Mouse (Mus musculus): ENCODE measurements around the gene Hist1h4h. TPM values are rescaled to one million over a fixed set of nuclear protein-coding genes. Genes with fewer than 3 reads are reported as not detected.
"Not testable (repeated sequence)": the region's sequence is repeated elsewhere in the genome, so short reads cannot be mapped to it uniquely, and the experiment has no call there.

The Hist1h4h gene
- polyA plus RNA-seq, 2 experiments = 5.5 to 18.2 TPM

DNA sequence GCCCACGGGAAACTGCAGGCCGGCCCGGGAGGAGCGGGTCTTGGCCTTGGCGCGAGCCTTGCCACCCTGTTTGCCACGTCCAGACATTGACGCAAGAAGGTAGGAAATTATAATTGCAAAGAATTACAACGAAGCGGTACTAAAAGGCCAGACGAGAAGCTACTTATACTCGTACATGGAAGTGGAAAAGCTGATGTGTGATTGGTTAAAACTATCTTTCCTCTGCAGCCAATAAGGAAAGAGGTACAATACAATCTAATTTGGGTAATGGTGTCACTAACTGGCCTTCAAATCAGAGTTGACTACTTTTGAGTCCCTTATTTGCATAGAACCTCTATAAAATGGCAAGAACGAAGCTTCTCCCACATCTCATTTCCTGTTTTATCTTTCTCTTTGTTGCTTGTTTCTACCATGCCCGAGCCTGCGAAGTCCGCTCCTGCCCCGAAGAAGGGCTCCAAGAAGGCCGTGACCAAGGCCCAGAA lies 40.2 kb downstream of the Hist1h4h start, which contains the start of the genes Hist1h2ae and Hist1h2bg:
Gene Hist1h2ae (minus strand): TSS at position 199 of the 482 bp plus-strand sequence.
Gene Hist1h2bg (plus strand): TSS at position 375 of the 482 bp plus-strand sequence.
- no peaks in the 10 kb centered on the region for H3K36me3 ChIP-seq (ENCODE audit: control insufficient read depth, insufficient read depth, low read length)
- no peaks in the 10 kb centered on the region for H3K9me3 ChIP-seq (ENCODE audit: control insufficient read depth, low read length)
- H3K27ac ChIP-seq (replicated peaks; ENCODE audit: low read depth, low read length) = peak within 1 kb of the TSS; percentile 93
- WGBS = under 1% methylated on average over 17 of the region's 18 CpGs
- DNase-seq (ENCODE audit: low spot score) (peak; percentile 96), ATAC-seq (ENCODE audit: low FRiP score, low read depth) (peak; percentile 89)
- peak; percentile 33; the same call in 1 of the 2 replicates for TF ChIP-seq POLR2A (IDR thresholded peaks at IDR 0.05; ENCODE audit: borderline replicate concordance, extremely low read depth, insufficient read depth, insufficient read length)
- peak within 1 kb of the TSS; percentile 56 for H3K4me2 ChIP-seq (replicated peaks; ENCODE audit: low read depth, low read length, severe bottlenecking)
- no peaks in the 10 kb centered on the region for H3K27me3 ChIP-seq (ENCODE audit: control insufficient read depth, insufficient read depth, low read length)
- peaks cover 13% of the 10 kb centered on the region; the same call in 1 of the 2 replicates for H3K4me1 ChIP-seq (ENCODE audit: control insufficient read depth, insufficient read depth, low read length)
- peak within 1 kb of the TSS; percentile 40 for H3K4me3 ChIP-seq (replicated peaks; ENCODE audit: low read length)
- peak within 1 kb of the TSS; percentile 57 for H3K9ac ChIP-seq (ENCODE audit: low read depth, low read length, severe bottlenecking)

DNA sequence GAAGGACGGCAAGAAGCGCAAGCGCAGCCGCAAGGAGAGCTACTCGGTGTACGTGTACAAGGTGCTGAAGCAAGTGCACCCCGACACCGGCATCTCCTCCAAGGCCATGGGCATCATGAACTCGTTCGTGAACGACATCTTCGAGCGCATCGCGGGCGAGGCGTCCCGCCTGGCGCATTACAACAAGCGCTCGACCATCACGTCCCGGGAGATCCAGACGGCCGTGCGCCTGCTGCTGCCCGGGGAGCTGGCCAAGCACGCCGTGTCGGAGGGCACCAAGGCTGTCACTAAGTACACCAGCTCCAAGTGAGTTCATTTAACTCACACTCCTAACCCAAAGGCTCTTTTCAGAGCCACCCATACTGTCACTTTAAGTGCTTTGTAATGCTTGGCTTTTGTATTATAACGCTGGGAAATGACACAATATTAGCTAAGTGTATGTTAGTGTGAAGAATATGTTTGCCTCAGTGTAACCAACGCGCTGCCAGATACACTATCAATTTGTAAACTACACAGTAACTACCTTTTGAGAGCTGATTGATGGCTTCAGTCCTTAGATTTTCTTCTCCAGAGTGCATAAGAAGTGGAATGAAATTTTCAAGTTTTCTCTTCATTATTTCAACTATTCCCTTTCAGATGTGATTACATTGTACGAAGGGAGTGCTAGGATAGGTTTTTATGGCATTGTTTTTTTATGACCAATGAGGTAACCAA lies 40.8 kb downstream of the Hist1h4h start:
- Histone ChIP-seq H3K4me2 (replicated peaks; ENCODE audit: low read depth, low read length, severe bottlenecking) (peak overlapping the region; percentile 56), H3K27ac (replicated peaks; ENCODE audit: low read depth, low read length) (peak overlapping the region; percentile 93), H3K9ac (ENCODE audit: low read depth, low read length, severe bottlenecking) (peak overlapping the region; percentile 57), H3K4me3 (replicated peaks; ENCODE audit: low read length) (peak overlapping the region; percentile 40), H3K4me1 (ENCODE audit: control insufficient read depth, insufficient read depth, low read length) (peaks cover 16% of the 10 kb centered on the region)
- H3K36me3 ChIP-seq (ENCODE audit: control insufficient read depth, insufficient read depth, low read length); ATAC-seq (ENCODE audit: low FRiP score, low read depth); H3K9me3 ChIP-seq (ENCODE audit: control insufficient read depth, low read length); H3K27me3 ChIP-seq (ENCODE audit: control insufficient read depth, insufficient read depth, low read length); DNase-seq (ENCODE audit: low spot score): not testable (repeated sequence)
- WGBS = under 1% methylated on average over 8 of the region's 34 CpGs

DNA sequence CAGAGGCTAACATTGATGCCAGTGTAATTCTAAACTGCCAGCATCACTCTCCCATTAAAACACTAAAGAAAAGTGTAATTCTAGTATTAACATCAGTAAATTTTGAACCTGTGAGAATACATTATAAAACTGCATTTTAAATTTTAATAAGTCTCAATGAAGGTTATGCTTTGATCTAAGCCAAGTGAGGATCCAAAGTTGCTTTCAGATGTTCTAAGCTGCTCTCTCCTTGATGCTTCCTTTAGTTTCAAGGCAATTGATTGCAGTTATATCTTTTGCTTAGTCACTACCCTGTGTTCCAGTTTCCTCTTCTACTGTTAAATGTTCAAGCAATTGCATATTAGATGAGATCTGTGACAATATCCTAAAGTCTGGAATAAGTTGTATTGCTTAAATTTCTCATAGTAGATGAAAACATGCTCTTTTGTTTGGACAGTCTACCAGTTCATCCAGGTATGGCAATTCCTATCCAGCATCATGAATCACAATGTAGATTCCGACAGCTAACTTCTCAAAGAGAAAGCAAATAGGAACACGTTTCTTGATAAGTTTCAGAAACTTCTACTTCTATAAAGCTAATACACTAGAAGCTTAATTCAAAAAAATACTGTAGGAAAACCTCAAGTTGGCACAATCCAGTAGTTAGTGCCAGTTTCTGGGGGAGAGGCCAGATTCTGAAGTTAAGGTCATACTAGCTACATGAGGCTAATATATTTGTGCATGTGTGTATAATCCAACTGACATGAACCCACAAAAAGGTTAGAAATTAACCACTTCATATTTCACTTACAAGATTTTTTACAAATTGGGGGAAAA lies 41.6 kb downstream of the Hist1h4h start:
- H3K9ac ChIP-seq (ENCODE audit: low read depth, low read length, severe bottlenecking) = peak overlapping the region; percentile 57
- no peaks in the 10 kb centered on the region for H3K36me3 ChIP-seq (ENCODE audit: control insufficient read depth, insufficient read depth, low read length)
- no peak for ATAC-seq (ENCODE audit: low FRiP score, low read depth)
- no peak for DNase-seq (ENCODE audit: low spot score)
- H3K4me3 ChIP-seq (replicated peaks; ENCODE audit: low read length) = peak overlapping the region; percentile 40
- no peak for TF ChIP-seq POLR2A (IDR thresholded peaks at IDR 0.05; ENCODE audit: borderline replicate concordance, extremely low read depth, insufficient read depth, insufficient read length)
- 34% methylated on average over 2 of the region's 2 CpGs for WGBS
- H3K9me3 ChIP-seq (ENCODE audit: control insufficient read depth, low read length) = no peaks in the 10 kb centered on the region
- H3K4me1 ChIP-seq (ENCODE audit: control insufficient read depth, insufficient read depth, low read length) = peaks cover 21% of the 10 kb centered on the region
- peak overlapping the region; percentile 56 for H3K4me2 ChIP-seq (replicated peaks; ENCODE audit: low read depth, low read length, severe bottlenecking)
- no peaks in the 10 kb centered on the region for H3K27me3 ChIP-seq (ENCODE audit: control insufficient read depth, insufficient read depth, low read length)
- peak overlapping the region; percentile 93 for H3K27ac ChIP-seq (replicated peaks; ENCODE audit: low read depth, low read length)

DNA sequence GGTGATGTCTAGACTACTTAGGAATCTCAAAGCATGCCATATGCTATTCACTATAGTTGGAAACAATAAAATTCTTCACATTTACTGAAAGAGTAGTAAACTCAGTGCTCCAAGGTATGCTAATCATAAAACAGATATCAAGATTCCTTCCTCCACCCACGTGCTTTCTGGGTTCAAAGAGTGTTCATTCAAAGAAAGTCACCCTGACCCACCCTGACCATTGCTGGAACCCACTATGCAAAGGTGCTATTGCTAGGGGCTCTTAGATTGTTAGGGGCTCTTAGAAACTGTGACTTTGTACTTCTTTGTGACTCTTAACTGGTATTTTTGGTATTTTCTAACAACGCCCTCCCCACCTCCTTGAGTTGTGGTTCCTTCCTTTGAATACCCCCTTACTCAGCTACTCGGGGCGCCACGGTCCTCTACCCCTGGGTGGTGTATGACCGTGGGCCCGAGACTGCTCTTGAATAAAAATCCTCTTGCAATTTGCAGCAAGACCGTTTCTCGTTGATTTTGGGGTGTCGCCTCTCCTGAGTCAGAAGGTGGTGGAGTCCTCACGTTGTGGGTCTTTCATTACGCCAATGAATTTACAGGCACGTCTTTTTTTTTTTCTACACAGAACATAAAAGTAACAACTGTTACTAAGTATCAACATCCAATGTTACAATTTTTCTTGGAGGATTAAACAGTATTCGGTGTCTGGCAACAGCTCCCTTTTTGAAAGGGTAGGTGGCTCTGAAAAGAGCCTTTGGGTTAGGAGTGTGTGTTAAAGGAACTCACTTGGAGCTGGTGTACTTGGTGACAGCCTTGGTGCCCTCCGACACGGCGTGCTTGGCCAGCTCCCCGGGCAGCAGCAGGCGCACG lies 42.4 kb downstream of the Hist1h4h start:
- H3K9me3 ChIP-seq (ENCODE audit: control insufficient read depth, low read length); ATAC-seq (ENCODE audit: low FRiP score, low read depth); DNase-seq (ENCODE audit: low spot score); H3K36me3 ChIP-seq (ENCODE audit: control insufficient read depth, insufficient read depth, low read length); H3K27me3 ChIP-seq (ENCODE audit: control insufficient read depth, insufficient read depth, low read length): not testable (repeated sequence)
- 7% methylated on average over 18 of the region's 20 CpGs for WGBS
- H3K9ac ChIP-seq (ENCODE audit: low read depth, low read length, severe bottlenecking) = peak overlapping the region; percentile 57
- peak overlapping the region; percentile 56 for H3K4me2 ChIP-seq (replicated peaks; ENCODE audit: low read depth, low read length, severe bottlenecking)
- peaks cover 21% of the 10 kb centered on the region for H3K4me1 ChIP-seq (ENCODE audit: control insufficient read depth, insufficient read depth, low read length)
- peak overlapping the region; percentile 93 for H3K27ac ChIP-seq (replicated peaks; ENCODE audit: low read depth, low read length)
- H3K4me3 ChIP-seq (replicated peaks; ENCODE audit: low read length) = peak overlapping the region; percentile 40

All from limb, embryonic 14.5 days (tissue).